Mouse (Mus musculus) mouse trophoblast stem cell (cell line): Measurements from ENCODE around the gene Nif3l1.

Experiments
- in situ Hi-C, 2 experiments: fragments of 300-500 bp; cut with MseI, MboI; formaldehyde crosslinking; loops; 2 replicates in 1 of 2; 3 replicates in 1 of 2; pipeline ENCODE4 v1.15.1; 2025

The Nif3l1 gene

DNA sequence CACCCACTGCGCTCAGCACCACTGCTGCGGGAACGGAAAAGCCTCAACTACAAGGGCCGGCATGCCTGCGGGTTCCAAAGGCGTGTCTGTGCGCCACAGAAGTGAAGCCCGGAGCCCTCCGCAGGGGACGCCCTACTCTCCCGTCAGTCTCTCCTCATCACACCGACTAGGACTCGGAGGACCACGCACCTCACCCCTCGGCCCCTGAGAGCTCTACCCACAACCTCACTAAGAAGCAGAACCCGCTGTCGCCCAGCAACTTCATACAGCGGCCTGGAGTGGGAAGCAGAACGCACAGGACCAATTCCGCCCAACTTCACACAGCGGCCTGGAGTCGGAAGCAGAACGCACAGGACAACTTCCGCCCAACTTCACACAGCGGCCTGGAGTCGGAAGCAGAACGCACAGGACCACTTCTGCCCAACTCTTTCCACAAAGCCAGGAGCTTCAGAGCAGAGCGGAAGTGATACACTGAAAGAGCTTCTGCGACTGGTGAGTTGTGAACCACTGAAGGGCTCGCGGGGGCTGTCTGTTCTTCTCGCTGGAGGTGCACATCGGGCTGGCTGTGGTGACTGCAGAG, at the start of gene Nif3l1, which contains the start of gene Ppil3:
Nif3l1 (plus strand) TSS at position 9 of the 580 bp plus-strand sequence.
Ppil3 (minus strand) TSS at position 344 of the 580 bp plus-strand sequence.
- in situ Hi-C loops = no loop called here

DNA sequence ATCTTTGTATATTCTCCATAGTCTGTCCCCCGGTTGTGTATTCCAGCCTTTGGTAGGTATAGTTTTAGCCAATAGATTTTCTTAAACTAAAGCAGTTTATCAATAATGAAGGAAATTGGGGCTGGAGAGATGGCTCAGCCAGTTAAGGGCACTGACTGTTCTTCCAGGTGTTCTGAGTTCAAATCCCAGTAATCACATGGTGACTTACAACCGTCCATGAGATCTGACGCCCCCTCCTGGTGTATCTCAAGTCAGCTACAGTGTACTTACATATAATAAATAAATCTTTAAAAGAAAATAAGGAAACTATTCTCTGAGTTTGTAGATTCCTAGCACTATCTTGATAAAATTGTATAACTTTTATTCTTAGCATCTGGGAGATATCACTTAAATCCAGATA, 49.6 kb upstream of the Nif3l1 start:
- in situ Hi-C loops = loop anchor here (10.0 kb wide), 1 partner anchor 91 kb away; no protein-coding TSS in a partner anchor

DNA sequence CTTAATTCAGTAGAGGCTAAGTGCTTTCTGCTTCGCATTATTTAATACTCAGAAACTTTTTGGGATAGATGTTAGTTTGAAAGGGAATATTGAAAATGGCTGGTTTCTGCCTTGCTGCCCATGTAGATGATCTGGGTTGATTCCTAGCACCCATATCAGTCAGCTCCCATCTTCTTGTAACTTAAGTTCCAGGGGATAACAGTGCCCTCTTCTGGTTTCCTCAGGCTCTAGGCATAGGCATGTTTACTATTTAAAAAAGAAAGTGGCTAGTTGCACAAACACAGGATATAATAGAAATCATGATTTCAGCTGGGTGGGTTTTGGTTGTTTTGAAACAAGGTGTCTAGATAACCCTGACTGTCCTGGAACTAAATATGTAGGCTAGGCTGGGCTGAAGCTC, 48.8 kb upstream of the Nif3l1 start:
- in situ Hi-C loops = loop anchor here (10.0 kb wide), 1 partner anchor 91 kb away; no protein-coding TSS in a partner anchor

DNA sequence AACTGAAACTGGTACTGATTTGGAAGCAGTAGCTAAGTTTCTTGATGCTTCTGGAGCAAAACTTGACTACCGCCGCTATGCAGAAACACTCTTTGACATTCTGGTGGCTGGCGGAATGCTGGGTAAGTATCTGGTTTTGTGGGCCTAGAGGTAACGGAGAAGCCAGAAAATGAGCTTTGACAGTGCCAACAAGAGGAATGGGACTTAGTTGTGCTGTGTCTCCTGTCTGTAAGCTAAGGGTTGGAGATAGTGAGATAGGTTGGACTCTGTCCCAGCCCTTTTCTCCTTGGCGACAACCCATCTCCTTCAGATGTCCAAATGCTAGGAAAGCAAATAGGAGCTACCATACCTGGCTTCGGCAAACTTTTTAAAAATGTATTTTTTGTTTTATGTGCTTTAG, 47.2 kb upstream of the Nif3l1 start:
- in situ Hi-C loops = loop anchor here (10.0 kb wide), 1 partner anchor 93 kb away; no protein-coding TSS in a partner anchor

DNA sequence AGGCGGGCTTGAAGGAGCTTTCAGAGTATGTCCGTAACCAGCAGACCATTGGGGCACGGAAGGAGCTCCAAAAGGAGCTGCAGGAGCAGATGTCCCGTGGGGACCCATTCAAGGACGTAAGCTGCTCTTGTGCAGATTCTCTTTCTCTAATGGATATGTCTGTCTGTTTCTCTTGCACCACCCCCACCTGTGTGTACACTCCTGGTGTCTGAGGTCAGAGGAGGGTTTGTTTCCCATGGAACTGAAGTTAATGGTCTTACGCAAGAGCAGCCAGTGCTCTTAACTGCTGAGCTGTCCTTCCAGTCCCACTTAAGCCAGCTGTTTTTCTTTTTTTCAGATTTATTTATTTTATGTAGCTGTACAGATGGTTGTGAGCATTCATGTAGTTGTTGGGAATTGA, 43.6 kb upstream of the Nif3l1 start:
- in situ Hi-C loops = no loop called here

DNA sequence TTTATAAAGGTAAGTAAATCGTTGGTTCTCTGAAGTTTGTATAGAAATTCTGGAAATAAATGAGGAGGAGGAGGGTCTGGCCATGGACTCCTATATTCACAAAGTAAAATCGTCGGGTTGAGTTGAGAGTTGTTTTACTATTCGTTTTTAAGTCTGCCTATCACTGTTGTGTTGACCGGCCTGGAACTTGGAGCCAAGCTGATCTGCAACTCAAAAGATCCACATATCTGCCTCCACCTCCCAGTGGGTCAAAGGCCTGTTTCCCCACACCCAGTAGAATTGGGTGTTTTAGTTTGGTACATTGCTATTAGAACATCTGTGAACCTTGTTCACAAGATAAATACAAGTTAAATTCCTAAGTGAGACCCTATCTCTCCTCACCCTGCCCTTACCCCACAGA, 41.2 kb upstream of the Nif3l1 start:
- in situ Hi-C loops = no loop called here

DNA sequence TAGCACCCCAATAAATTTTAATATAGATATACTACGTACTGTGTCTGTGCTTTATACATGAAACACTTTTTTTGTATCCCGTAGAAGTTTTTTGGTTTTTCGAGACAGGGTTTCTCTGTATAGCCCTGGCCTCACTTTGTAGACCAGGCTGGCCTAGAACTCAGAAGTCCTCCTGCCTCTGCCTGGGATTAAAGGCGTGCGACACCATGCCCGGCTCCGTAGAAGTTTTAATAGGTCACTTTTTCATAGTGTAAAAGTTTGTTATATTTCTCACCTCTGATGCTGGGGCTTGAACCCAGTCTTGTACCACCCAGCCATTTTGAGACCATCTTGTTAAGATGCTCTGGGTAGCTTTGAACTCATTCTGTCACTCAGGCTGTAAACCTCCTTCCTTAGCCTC, 37.6 kb upstream of the Nif3l1 start:
- in situ Hi-C loops = no loop called here

DNA sequence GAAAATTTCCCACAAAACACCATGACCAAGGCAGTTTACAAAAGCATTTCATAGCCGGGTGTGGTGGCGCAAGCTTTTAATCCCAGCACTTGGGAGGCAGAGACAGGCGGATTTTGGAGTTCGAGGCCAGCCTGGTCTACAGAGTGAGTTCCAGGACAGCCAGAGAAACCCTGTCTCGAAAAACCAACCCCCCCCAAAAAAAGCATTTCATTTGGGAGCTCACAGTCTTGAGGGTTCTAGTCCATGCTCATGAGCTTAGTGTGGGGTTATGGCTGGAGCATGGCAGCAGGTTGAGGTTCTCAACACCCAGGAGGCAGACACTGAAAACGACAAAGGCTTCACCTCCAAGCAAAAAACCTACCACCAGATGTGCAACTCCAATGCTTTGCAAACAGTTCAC, 36.8 kb upstream of the Nif3l1 start:
- in situ Hi-C loops = no loop called here

DNA sequence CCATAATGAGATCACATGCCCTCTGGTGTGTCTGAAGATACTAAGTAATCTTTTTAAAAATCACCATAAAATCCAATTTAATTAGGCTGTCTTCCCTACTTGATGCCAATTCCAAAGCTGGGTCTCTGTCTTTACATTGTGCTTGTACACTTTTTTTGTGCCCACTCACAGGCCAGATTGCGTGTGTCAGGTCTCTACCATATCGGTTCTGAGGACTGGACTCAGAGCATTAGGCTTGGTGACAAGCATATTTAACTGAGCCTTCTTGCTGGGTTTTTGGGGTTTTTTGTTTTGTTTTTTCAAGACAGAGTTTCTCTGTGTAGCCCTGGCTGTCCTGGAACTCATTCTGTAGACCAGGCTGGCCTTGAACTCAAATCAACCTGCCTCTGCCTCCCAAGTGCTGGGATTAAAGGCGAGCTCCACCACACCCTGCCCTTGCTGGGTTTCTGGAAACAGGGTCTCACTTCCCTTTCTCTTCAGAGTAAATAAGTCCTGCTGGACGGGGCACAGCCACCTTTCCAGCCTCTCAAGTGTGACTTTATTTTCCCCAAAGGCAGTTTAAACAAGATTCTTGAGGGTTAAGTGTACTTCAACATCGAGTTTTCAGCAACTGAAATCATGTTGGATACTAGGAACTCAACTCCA, 35.3 kb upstream of the Nif3l1 start:
- in situ Hi-C loops = no loop called here

DNA sequence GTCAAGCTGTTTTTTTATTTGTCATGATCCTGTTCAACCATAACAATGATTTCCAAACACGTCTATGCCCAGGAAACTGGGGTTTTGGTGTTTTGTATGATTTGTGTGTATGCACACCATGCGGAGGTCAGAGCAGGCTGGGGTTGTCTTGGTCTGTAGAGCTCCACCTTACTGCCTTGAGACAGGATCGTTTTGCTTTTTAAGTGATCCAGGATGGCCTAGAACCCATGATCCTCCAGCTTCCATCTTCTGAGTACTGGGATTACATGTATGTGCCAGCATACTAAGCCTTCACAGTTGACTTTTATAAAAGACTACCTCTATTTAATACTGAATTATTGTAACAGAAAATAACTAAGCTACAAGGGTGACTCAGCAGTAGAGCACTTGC, 34.8 kb upstream of the Nif3l1 start:
- in situ Hi-C loops = no loop called here

DNA sequence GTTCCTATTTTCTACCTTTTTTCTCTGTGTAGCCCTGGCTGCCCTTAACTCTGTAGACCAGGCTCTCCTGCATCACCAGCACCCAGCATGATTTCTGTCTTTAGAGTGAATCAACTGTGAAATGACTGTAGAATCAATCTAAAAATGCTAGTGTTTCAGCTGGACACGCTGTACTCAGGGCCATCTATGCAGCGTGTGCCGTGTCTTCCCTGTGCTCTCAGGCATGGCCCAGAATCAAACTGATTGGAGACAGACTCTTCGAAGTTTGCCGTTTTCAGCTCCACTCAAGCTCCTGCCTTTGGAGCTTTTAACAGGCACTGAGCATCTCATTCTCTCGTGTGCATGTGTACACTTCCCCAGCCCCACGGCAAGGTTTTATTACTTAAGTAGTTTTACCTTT, 34.2 kb upstream of the Nif3l1 start:
- in situ Hi-C loops = no loop called here

DNA sequence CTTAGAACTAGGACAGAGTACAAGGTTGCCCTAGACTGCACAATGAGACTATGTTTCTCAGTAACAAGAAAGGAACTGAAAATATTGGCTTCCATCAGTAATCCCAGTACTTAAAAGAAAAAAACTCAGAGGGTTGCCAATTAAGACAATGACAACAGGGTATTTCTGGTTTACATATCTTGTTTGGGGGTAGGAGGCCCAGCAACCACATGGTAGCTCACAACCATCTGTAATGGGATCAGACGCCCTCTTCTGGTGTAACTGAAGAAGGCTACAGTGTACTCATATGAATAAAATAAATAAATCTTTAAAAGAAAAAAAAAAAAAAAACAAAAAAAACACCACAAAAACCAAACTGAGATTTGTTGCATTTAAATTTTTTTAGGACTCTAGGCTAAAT, 29.5 kb upstream of the Nif3l1 start:
- in situ Hi-C loops = no loop called here

DNA sequence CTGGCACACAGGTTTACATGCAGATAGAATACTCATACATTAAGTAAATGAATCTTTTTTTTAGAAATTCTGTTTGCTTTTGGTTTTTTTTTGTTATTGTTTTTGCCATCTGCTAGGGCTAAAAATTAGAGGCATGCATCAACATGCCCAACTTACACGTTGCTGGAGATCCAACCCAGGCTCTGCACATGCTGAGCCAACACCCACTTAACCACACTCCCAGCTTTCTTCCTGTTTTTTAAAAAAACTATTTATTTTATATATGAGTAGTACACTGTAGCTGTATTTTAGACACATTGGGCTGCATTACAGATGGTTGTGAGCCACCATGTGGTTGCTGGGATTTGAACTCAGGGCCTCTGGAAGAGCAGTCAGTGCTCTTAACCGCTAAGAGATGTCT, 28.9 kb upstream of the Nif3l1 start:
- in situ Hi-C loops = no loop called here

DNA sequence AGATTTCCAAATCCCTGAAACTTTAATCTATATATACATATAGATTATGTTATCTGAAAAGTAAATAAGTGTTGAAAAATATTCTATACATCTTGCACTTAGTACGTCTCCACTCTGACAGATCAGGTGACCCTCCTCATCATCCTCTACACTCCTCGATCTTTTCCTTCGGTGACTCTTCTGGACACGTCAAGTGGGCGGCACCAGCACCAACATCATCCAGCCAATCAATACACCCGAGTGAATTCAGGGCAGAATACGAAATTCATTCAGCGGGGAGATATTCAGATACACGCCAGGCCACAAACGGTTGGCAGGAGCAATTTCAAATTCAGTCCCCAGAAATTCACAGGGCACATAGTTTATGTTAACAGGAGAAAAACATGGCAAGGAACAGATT, 24.9 kb upstream of the Nif3l1 start:
- in situ Hi-C loops = no loop called here

DNA sequence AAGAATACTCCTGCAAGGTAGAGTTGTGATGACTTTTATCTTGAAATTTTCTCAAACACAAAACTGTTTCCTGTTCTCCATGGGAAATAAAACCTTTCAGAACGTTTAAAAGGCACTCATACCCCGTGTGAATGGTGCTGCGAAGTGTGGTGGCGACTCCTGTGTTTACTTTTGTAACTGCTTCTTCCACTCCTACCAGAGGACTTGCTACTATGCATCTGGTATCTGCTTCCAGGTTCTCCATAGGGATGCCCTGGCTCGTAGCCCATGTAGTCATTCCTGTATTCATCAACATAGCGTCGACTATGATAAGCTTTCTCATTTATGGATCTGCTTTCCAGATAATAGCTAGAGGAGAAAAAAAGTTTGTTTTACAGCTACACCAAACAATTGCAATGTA, 24.0 kb upstream of the Nif3l1 start:
- in situ Hi-C loops = no loop called here

DNA sequence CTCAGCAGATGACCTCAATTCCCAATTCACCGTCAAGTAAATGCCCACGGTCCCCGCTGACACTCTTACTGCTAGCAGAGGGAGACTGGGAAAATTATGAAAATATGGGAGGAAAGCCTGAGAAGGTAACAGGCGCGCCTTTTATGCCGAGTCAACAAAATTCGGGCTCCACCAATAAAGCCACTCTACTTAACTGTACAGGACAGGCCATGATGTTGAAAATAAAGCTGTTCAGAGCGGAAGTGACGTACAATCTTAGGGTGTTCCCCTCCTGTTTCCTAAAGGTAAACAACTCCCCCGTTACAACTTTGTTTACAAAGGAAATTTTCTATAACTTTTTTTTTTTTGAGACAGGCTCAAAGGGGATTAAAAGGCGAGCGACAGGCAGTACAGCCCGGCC, 22.1 kb upstream of the Nif3l1 start:
- in situ Hi-C loops = no loop called here

DNA sequence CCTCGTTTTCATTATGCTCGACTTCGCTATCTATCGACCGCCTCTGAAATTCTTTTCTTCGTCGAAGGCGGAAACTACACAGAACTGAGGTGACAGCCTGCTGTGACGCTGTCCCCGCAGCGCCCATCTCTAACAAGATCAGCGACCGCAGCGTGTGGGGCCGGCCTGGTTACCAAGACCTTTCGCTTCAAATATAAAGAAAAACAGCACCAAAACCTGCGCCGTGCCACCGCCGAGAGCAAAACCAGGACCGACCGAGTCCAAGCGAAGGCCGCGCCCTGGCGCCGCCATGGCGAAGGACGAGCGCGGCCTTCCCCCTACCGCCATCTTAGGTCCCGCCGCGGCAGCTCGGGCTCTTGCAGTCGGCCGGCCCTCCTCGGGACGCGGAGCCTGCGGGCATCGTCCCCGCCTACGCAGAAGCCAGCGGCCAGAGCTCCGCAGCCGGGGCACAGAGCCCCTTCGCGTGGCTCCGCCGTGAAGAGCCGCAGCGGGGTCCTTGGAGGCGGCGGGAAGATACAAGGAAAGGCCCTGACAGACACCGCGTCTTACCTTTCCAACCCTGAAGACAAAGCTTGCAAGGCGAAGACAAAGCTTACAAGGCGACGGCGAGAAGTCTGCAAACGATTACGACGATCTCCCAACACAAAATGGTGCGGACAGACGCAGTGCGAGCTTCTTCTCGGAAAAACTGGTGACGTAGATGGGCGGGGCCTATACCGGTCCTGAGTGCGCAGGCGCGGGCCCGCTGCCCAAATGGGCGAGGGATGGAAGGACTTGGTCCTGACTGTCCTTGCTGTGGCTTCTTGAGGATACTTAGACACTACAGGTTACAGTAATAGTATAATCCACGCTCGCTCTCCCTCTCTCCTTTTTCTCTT, 21.3 kb upstream of the Nif3l1 start, which contains the start of gene Clk1:
Clk1 (minus strand) TSS at position 696 of the 878 bp plus-strand sequence.
- in situ Hi-C loops = no loop called here

DNA sequence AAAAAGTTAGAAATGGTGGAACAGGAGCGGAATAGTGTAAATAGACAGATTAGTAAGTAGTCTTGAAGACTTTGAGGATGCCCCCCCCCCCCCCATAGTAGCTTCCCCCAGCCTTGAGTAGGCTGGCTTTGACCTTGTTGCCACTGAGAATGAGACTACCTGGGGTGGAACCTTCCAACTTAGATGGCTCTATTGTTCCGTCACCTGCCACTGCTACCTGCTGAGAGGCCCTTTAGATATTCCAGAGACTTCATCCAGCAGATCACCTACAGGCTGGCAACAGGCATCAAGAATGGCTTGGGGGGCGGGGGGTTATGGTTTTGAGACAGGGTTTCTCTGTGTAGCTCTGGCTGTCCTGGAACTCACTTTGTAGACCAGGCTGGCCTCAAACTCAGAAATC, 20.4 kb upstream of the Nif3l1 start:
- in situ Hi-C loops = no loop called here

DNA sequence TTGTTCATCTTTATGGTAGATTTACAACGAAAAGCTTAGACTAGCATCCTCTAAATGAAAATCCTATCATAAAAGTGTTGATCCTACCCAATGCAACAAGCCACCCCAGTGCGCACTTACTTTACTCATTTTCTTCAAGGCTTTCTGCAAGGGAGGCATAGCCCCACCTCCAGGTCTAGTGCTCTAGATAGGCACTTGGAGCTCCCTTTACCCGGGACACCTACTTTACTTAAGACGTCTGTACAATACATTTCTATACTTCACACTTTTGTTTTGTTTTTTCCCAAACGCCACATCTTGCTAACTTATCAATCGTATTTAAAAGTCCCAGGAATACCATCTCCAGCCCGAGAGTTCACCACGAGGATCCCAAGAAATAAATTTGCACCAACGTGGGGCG, 260 bp upstream of the Nif3l1 start:
- in situ Hi-C loops = no loop called here

DNA sequence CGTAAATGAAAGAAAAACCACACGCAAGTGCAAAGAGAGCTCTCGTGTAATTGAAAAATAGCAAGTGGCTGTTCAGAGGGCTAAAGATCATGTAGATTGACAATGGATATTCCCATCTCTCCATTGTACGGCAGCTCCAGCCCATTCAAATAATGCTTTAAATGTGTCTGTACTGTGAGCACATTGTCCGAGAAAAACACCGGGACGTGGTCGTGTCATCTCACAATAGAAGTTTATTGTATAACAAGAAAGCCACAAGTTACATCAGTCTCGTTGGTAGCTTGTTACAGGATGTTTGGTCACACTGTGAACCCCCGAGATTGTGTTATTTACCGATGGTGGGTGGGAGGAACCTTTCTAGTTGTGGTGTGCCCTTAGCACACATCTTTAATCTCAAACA, 910 bp downstream of the Nif3l1 start:
- in situ Hi-C loops = no loop called here

DNA sequence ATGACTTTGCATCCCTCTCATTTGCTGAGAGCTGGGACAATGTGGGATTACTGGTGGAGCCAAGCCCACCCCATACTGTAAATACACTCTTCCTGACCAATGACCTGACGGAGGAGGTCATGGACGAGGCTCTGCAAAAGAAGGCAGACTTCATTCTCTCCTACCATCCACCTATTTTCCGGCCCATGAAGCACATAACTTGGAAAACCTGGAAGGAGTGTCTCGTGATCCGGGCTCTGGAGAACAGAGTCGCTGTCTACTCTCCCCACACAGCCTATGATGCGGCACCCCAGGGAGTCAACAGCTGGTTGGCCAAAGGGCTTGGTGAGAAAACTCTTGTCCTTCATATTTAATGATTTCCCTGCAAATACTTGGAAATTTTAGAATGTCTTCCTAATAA, 2.8 kb downstream of the Nif3l1 start:
- in situ Hi-C loops = no loop called here

DNA sequence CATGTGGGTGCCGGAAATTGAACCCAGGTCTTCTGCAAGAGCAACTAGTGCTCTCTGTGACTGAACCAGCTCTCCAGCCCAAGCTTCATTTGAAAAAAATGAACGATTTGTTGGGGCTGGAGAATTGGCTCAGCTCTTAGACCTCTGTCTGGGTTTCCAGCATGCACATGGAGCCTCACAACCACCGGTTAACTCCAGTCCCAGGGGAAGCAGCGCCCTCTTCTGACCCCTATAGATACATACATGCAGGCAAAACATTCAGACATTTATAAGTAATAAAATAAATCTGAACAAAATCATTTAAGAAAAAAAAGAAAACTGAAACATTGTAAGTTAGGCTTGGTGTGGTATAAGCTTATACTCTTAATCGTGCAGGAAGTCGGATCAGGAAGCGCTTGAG, 3.4 kb downstream of the Nif3l1 start:
- in situ Hi-C loops = no loop called here

DNA sequence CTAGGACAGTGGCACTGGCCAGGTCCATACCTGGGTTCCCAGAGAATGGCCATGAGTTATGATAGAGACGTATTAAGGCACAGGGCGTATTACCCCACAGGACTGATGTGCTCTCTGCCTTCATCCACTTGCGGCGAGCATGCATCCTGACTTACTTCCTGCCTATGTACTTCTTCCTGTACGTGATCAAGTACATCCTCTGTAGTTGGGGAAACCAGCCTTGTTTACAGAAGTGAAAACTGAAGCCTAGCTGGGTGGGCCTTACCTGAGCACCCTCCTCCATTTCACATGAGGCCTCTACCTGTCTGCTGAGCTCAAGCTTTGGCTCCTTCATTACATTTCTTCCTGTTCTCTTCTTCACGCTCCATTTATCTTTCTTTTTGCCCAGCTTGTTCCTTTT, 9.4 kb downstream of the Nif3l1 start:
- in situ Hi-C loops = no loop called here
